Mouse (Mus musculus) CH12.LX (cell line): Measurements from ENCODE around the gene Rpl6. TPM values are rescaled to one million over a fixed set of nuclear protein-coding genes. Genes with fewer than 3 reads are reported as not detected.

ENCODE experiments used
- DNase-seq: peaks from one replicate; pipeline ENCODE4 v3.0.0-alpha.2; 2013; ENCODE audit errors: extremely low read depth
- H3K27ac ChIP-seq: 2 replicates; pipeline ENCODE4 v1.5.1; 2012; ENCODE audit warnings: low read depth, mild to moderate bottlenecking, control low read depth, moderate library complexity; ENCODE audit not compliant: insufficient read depth
- H3K27me3 ChIP-seq: replicated peaks from 2 replicates; pipeline ENCODE3; 2012; ENCODE audit warnings: inconsistent platforms
- H3K36me3 ChIP-seq, 2 experiments: replicated peaks in 1 of 2; 2 replicates each; pipeline versions ENCODE3 to v1.6.1; 2012; ENCODE audit warnings: inconsistent platforms in 1 of 2, low read length in 1 of 2, mild to moderate bottlenecking in 1 of 2, mixed read lengths in 1 of 2, moderate library complexity in 1 of 2; ENCODE audit not compliant: control insufficient read depth in 1 of 2, insufficient read depth in 1 of 2
- H3K4me1 ChIP-seq, 2 experiments: 2 replicates each; pipeline ENCODE4 v1.6.1; 2012; ENCODE audit warnings: inconsistent platforms in 1 of 2, moderate library complexity in 1 of 2; ENCODE audit not compliant: insufficient read depth in 2 of 2, control insufficient read depth in 1 of 2
- H3K4me2 ChIP-seq: 2 replicates; pipeline ENCODE4 v1.6.1; 2012; ENCODE audit warnings: low read depth, mild to moderate bottlenecking, control low read depth; ENCODE audit not compliant: poor library complexity, insufficient read depth, severe bottlenecking
- H3K4me3 ChIP-seq, 3 experiments: fragments of 150-350 bp in 1 of 3; sonication (generic) in 1 of 3; replicated peaks in 1 of 3; 2 replicates each; pipeline versions ENCODE3 to v1.5.1; 2011 to 2012; ENCODE audit warnings: low read depth in 2 of 3, low read length in 2 of 3, mild to moderate bottlenecking in 2 of 3, moderate library complexity in 2 of 3, control low read depth in 1 of 3, improper control_type of control experiment in 1 of 3, inconsistent platforms in 1 of 3, mixed read lengths in 1 of 3; ENCODE audit not compliant: poor library complexity in 1 of 3
- H3K79me2 ChIP-seq: replicated peaks from 2 replicates; pipeline ENCODE4 v1.6.1; 2012; ENCODE audit warnings: mild to moderate bottlenecking, moderate library complexity; ENCODE audit not compliant: control insufficient read depth, poor library complexity, insufficient read depth, severe bottlenecking; ENCODE audit errors: extremely low read depth
- H3K9ac ChIP-seq: 2 replicates; pipeline ENCODE4 v1.6.1; 2012; ENCODE audit warnings: low read depth, mild to moderate bottlenecking, control low read depth, moderate library complexity; ENCODE audit not compliant: insufficient read depth
- H3K9me3 ChIP-seq: replicated peaks from 2 replicates; pipeline ENCODE3; 2012; ENCODE audit warnings: low read length, inconsistent platforms, mixed read lengths
- BHLHE40 ChIP-seq: IDR thresholded peaks from 2 replicates; pipeline ENCODE4 v1.6.1; 2011; ENCODE audit warnings: mild to moderate bottlenecking, low read depth, low read length, improper control_type of control experiment
- CHD2 ChIP-seq: IDR thresholded peaks from 2 replicates; pipeline ENCODE4 v1.6.1; 2011; ENCODE audit warnings: low read length, improper control_type of control experiment
- ETS1 ChIP-seq: conservative IDR thresholded peaks from 2 replicates; pipeline ENCODE4 v1.6.1; 2012; ENCODE audit warnings: low read depth, mild to moderate bottlenecking, inconsistent platforms, low read length, improper control_type of control experiment, moderate library complexity
- GABPA ChIP-seq: IDR thresholded peaks from 2 replicates; pipeline ENCODE4 v1.6.1; 2012; ENCODE audit warnings: low read depth, low read length, improper control_type of control experiment, inconsistent platforms; ENCODE audit not compliant: insufficient replicate concordance
- IRF4 ChIP-seq: IDR thresholded peaks from 2 replicates; pipeline ENCODE4 v1.6.1; 2014; ENCODE audit warnings: low read depth, mild to moderate bottlenecking, inconsistent platforms, low read length, improper control_type of control experiment
- JUN ChIP-seq: IDR thresholded peaks from 2 replicates; pipeline ENCODE4 v1.6.1; 2011; ENCODE audit warnings: low read depth, mild to moderate bottlenecking, low read length, improper control_type of control experiment, moderate library complexity; ENCODE audit not compliant: insufficient read depth
- JUND ChIP-seq: conservative IDR thresholded peaks from 2 replicates; pipeline ENCODE4 v1.6.1; 2011; ENCODE audit warnings: low read depth, low read length, improper control_type of control experiment
- KAT2A ChIP-seq: IDR thresholded peaks from 2 replicates; pipeline ENCODE4 v1.6.1; 2012; ENCODE audit warnings: low read length, improper control_type of control experiment, inconsistent platforms; ENCODE audit not compliant: insufficient replicate concordance
- MAFK ChIP-seq: IDR thresholded peaks from 2 replicates; pipeline ENCODE4 v1.6.1; 2011; ENCODE audit warnings: low read length, improper control_type of control experiment; ENCODE audit not compliant: insufficient replicate concordance
- MAX ChIP-seq: IDR thresholded peaks from 2 replicates; pipeline ENCODE4 v1.6.1; 2011; ENCODE audit warnings: low read length, improper control_type of control experiment
- MEF2A ChIP-seq: IDR thresholded peaks from 2 replicates; pipeline ENCODE4 v1.6.1; 2014; ENCODE audit warnings: low read depth, mild to moderate bottlenecking, inconsistent platforms, low read length, improper control_type of control experiment, borderline replicate concordance
- MXI1 ChIP-seq: IDR thresholded peaks from 2 replicates; pipeline ENCODE4 v1.6.1; 2011; ENCODE audit warnings: mild to moderate bottlenecking, low read depth, low read length, improper control_type of control experiment
- MYC ChIP-seq: IDR thresholded peaks from 2 replicates; pipeline ENCODE4 v1.6.1; 2011; ENCODE audit warnings: low read depth, mild to moderate bottlenecking, improper control_type of control experiment, low read length
- NRF1 ChIP-seq: IDR thresholded peaks from 2 replicates; pipeline ENCODE4 v1.6.1; 2014; ENCODE audit warnings: low read depth, mild to moderate bottlenecking, inconsistent platforms, low read length, improper control_type of control experiment, moderate library complexity
- POLR2A ChIP-seq: IDR thresholded peaks from 2 replicates; pipeline ENCODE4 v1.6.1; 2011; ENCODE audit warnings: low read depth, mild to moderate bottlenecking, improper control_type of control experiment, low read length
- POLR2AphosphoS2 ChIP-seq: IDR thresholded peaks from 2 replicates; pipeline ENCODE4 v1.6.1; 2011; ENCODE audit warnings: low read depth, low read length, improper control_type of control experiment
- RAD21 ChIP-seq: IDR thresholded peaks from 2 replicates; pipeline ENCODE4 v1.6.1; 2011; ENCODE audit warnings: low read depth, mild to moderate bottlenecking, low read length, improper control_type of control experiment, moderate library complexity
- RCOR1 ChIP-seq: conservative IDR thresholded peaks from 2 replicates; pipeline ENCODE4 v1.6.1; 2012; ENCODE audit warnings: low read depth, mild to moderate bottlenecking, inconsistent platforms, low read length, improper control_type of control experiment
- SIN3A ChIP-seq: IDR thresholded peaks from 2 replicates; pipeline ENCODE4 v1.6.1; 2012; ENCODE audit warnings: low read length, improper control_type of control experiment, inconsistent platforms
- TBP ChIP-seq: conservative IDR thresholded peaks from 2 replicates; pipeline ENCODE4 v1.6.1; 2011; ENCODE audit warnings: low read depth, low read length, improper control_type of control experiment
- TCF12 ChIP-seq: IDR thresholded peaks from 2 replicates; pipeline ENCODE4 v1.6.1; 2014; ENCODE audit warnings: low read depth, mild to moderate bottlenecking, inconsistent platforms, low read length, improper control_type of control experiment
- UBTF ChIP-seq: IDR thresholded peaks from 2 replicates; pipeline ENCODE4 v1.6.1; 2012; ENCODE audit warnings: low read depth, mild to moderate bottlenecking, inconsistent platforms, low read length, improper control_type of control experiment, moderate library complexity
- USF1 ChIP-seq: IDR thresholded peaks from 2 replicates; pipeline ENCODE4 v1.6.1; 2014; ENCODE audit warnings: low read depth, mild to moderate bottlenecking, inconsistent platforms, low read length, improper control_type of control experiment
- USF2 ChIP-seq: conservative IDR thresholded peaks from 2 replicates; pipeline ENCODE4 v1.6.1; 2011; ENCODE audit warnings: low read depth, low read length, improper control_type of control experiment
- ZC3H11A ChIP-seq: IDR thresholded peaks from 2 replicates; pipeline ENCODE4 v1.6.1; 2012; ENCODE audit warnings: low read depth, mild to moderate bottlenecking, inconsistent platforms, low read length, improper control_type of control experiment
- ZNF384 ChIP-seq: IDR thresholded peaks from 2 replicates; pipeline ENCODE4 v1.6.1; 2012; ENCODE audit warnings: low read depth, low read length, improper control_type of control experiment, inconsistent platforms
- dilution Hi-C: fragments of 300-500 bp; cut with MboI; formaldehyde crosslinking; loops from 2 replicates; pipeline ENCODE4 v1.14.3; 2020; ENCODE audit warnings: low sequenced_read_pairs; ENCODE audit not compliant: extremely low pct_unique_long_range_greater_than_20kb, extremely low pct_ligation_motif_present
- in situ Hi-C: fragments of 300-500 bp; cut with MboI; formaldehyde crosslinking; loops from 3 replicates; pipeline ENCODE4 v1.14.3; 2019; ENCODE audit warnings: low sequenced_read_pairs, low pct_ligation_motif_present, low pct_unique_long_range_greater_than_20kb, mixed read lengths
- polyA plus RNA-seq: library from polyadenylated mRNA; unstranded; fragments of >175 nt; gene quantifications from 2 replicates; pipeline ENCODE4 v1.2.1, GENCODE M21; 2012; ENCODE audit warnings: low read depth; ENCODE audit not compliant: insufficient read length
- total RNA-seq, 2 experiments: library from RNA; depleted of rRNA; stranded (reverse); fragments of 300-350 nt in 1 of 2; fragments of >200 nt in 1 of 2; gene quantifications; 2 replicates each; pipeline ENCODE4 v1.2.3; 2012 to 2014

Rpl6 gene
- total and polyA plus RNA-seq, 3 experiments = 2,433 to 2,694 (median 2,607) TPM

DNA sequence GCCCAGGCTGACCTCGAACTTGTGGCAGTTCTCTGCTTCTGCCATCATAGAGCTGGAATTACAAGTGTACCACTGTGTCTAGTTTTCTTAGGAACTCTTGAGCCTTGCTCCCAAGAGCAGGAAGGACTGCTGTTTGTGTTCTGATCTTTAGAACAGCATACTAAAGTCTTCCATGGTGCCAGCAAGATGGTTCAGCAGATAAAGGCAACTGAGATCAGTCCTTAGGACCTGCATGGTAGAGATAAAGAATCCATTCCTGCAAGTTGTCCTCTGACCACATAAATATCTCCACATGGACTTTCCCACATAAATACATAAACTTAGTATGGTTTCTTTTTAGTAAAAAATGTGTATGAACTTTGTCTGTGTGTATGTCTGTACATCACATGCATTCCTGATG is 38.4 kb downstream of the Rpl6 start:
- peaks cover 0 to 5% of the 10 kb centered on the region in 2 experiments; a peak in 1 of 4 replicates for H3K4me1 ChIP-seq
- H3K27me3 ChIP-seq = no peaks in the 10 kb centered on the region
- in situ Hi-C loops (no loop called here), dilution Hi-C loops (no loop called here)
- H3K4me3 ChIP-seq = no peak overlapping the region
- H3K9ac ChIP-seq = no peak overlapping the region
- H3K36me3 ChIP-seq = peaks cover 0 to 10% of the 10 kb centered on the region in 2 experiments
- H3K79me2 ChIP-seq = peaks cover 2% of the 10 kb centered on the region; the same call in 1 of the 2 replicates
- H3K27ac ChIP-seq = no peak overlapping the region
- TF ChIP-seq GABPA (no peak), MAX (no peak), ZC3H11A (no peak)
- H3K9me3 ChIP-seq = no peaks in the 10 kb centered on the region
- DNase-seq = no peak
- H3K4me2 ChIP-seq = no peak overlapping the region

DNA sequence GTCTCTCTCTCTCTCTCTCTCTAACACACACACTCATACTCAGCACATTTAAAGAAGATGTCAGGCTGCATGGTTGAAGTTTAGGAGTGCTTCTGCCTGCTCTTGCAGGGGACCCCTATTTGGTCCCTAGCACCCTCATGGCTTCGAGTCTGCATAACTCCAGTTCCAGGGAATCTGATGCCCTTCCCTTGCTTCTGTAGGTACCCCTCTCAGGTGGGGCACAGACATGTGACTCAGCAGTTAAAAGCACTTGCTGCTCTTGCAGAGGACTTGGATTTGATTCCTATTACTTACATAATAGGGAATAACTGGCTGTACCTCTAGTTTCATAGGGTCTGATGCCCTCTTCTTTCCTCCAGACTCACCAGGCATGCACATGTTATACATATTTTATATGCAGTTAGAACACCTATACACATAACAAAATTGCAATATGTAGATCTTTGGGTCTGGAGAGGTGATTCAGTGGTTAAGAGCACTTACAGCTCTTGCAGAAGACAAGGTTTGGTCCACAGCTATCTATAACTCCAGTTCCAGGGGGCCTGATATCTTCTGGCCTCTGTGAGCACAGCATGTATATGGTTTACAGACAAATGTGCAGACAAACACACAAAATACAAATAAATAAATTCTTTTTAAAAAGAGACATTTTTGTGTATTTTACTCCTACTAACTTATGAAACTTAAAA is 39.5 kb downstream of the Rpl6 start:
- H3K27me3 ChIP-seq = no peaks in the 10 kb centered on the region
- H3K79me2 ChIP-seq = peaks cover 2% of the 10 kb centered on the region; the same call in 1 of the 2 replicates
- no peak for DNase-seq
- H3K4me1 ChIP-seq = peaks cover 0 to 15% of the 10 kb centered on the region in 2 experiments; a peak in 2 of 4 replicates
- in situ Hi-C loops = no loop called here
- no peak overlapping the region for H3K27ac ChIP-seq
- H3K4me2 ChIP-seq = no peak overlapping the region
- no peak overlapping the region for H3K4me3 ChIP-seq
- no peak for TF ChIP-seq POLR2A
- TF ChIP-seq POLR2AphosphoS2 = no peak
- no peak for TF ChIP-seq USF1
- TF ChIP-seq BHLHE40 = no peak
- TF ChIP-seq TBP = no peak
- no peak for TF ChIP-seq KAT2A
- no peak for TF ChIP-seq CHD2
- TF ChIP-seq USF2 = no peak
- no peak for TF ChIP-seq JUND
- peaks cover 0 to 10% of the 10 kb centered on the region in 2 experiments for H3K36me3 ChIP-seq
- H3K9me3 ChIP-seq = no peaks in the 10 kb centered on the region
- dilution Hi-C loops = no loop called here
- H3K9ac ChIP-seq = no peak overlapping the region

DNA sequence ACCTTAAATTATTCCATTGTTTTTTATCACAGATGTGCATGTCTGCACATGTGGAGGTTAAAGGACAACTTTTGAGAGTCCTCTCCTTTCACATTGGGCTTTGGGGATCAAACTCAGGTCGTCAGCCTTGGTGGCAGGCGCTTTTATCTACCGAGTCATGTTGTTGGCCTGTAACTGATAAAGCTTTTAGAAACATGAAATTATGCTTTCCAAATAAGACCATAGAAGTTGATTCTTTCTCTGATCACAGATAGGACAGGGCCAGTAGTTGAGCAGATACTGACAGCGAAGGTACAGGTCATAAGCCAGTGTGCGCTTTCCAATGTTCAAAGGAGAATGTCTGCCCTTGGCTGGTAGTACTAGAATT is 40.1 kb downstream of the Rpl6 start:
- Histone ChIP-seq H3K4me3 (no peak overlapping the region), H3K4me1 (peaks cover 0 to 20% of the 10 kb centered on the region in 2 experiments; a peak in 2 of 4 replicates), H3K4me2 (no peak overlapping the region), H3K27ac (no peak overlapping the region), H3K27me3 (no peaks in the 10 kb centered on the region), H3K36me3 (peaks cover 0 to 12% of the 10 kb centered on the region in 2 experiments), H3K79me2 (peaks cover 2% of the 10 kb centered on the region; the same call in 1 of the 2 replicates), H3K9ac (no peak overlapping the region), H3K9me3 (no peaks in the 10 kb centered on the region)
- in situ Hi-C loops = no loop called here
- no peak for TF ChIP-seq MAX
- no peak for TF ChIP-seq TBP
- TF ChIP-seq MYC = no peak
- no peak for TF ChIP-seq IRF4
- no peak for TF ChIP-seq JUN
- no peak for TF ChIP-seq ETS1
- TF ChIP-seq UBTF = no peak
- TF ChIP-seq ZNF384 = no peak
- no peak for TF ChIP-seq SIN3A
- TF ChIP-seq USF2 = no peak
- TF ChIP-seq NRF1 = no peak
- TF ChIP-seq KAT2A = no peak
- TF ChIP-seq MAFK = no peak
- no peak for TF ChIP-seq MEF2A
- no peak for TF ChIP-seq RAD21
- TF ChIP-seq RCOR1 = no peak
- no peak for TF ChIP-seq MXI1
- TF ChIP-seq TCF12 = no peak
- DNase-seq = no peak
- dilution Hi-C loops = no loop called here
